Mouse (Mus musculus) hindlimb bud, embryonic 11.5 days (tissue): ENCODE measurements around the gene B9d1.

Experiments used
- DNase-seq: peaks from one replicate; pipeline ENCODE4 v3.0.0-alpha.2; 2012; ENCODE audit warnings: low read depth, low spot score; ENCODE audit errors: extremely low spot score

B9d1 gene

DNA sequence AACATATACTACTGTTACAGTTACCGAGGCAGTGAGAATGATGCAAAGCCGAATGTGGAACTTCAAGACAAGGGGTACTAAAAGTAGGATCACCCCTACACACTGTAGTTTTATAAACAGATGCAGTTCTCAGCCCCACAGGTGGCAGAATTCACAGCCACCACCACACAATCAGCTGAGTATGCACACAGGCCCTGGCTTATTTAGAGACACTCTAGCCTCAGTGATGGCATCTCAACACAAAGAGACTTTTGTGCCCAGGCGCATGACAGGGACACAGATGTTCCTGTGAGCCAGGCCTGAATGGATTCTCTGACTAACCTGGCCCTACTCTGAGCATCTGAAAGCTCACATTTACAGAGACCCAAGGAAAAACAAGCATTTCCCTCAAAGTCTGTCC lies 32.4 kb downstream of the B9d1 start:
- no peak for DNase-seq

GRCm38 (mm10) chr11:61540642-61541041 lies 35.7 kb downstream of the B9d1 start:
- DNase-seq = no peak

DNA sequence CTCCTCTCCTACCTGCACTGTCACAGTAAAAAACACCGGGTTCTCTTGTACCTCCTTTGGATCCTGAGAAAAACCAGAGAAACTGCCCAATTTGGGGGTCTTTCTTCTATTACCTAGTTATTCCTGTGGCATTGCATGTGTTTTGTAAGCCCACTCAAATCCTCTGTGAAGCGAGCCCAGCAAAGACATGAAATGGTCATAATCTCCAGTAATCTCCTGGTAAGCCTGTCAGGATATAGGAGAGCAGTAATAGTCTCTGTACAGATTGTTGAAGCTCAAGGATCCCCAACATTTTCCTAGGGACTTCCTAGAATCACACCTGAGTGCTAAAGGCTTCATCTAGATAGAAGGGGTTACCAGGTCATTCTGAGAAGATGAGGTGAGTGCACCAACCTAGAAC lies 36.2 kb downstream of the B9d1 start:
- no peak for DNase-seq

- DNase-seq = no peak
These were observed 40.6 kb downstream of the B9d1 start for GRCm38 (mm10) chr11:61545586-61545985.

DNA sequence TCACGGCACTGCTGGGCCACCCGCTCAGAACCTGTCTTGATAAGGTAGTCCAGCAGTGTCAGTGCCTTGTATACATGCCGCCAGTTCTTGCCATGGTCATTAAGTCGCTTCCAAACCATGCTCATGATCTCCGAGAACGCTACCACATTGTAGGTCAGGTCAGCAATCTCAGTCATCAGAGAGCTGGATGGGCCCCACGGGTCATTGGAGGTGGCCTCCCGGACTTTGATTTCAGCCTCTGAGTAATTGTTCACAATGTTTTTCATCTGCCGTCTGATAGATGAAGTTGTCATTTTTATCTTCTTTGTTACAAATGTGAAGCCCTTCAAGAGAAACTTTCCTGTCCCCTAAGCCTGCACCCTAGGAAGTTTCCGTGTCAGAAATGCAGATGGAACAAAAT lies 41.5 kb downstream of the B9d1 start:
- DNase-seq = no peak

GRCm38 (mm10) chr11:61547710-61548109 lies 42.8 kb downstream of the B9d1 start:
- no peak for DNase-seq

DNA sequence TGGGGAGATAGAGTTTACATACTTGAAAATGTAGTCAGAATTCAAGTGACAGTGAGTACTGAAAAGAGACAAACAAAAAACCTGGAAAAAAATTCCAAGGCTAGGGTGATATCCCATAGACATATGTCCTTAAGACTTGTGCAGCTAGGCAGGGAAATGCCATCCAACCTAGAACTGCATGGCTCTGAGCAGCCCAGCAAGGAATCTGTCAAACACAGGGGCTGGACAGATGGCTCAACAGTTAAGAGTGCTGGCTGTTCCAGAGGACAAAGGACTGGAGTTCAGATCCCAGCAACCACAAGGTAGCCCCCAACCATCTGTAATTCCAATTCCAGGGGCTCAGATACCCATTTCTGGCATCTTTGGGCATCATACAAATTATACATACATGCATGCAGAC lies 45.7 kb downstream of the B9d1 start:
- no peak for DNase-seq

DNA sequence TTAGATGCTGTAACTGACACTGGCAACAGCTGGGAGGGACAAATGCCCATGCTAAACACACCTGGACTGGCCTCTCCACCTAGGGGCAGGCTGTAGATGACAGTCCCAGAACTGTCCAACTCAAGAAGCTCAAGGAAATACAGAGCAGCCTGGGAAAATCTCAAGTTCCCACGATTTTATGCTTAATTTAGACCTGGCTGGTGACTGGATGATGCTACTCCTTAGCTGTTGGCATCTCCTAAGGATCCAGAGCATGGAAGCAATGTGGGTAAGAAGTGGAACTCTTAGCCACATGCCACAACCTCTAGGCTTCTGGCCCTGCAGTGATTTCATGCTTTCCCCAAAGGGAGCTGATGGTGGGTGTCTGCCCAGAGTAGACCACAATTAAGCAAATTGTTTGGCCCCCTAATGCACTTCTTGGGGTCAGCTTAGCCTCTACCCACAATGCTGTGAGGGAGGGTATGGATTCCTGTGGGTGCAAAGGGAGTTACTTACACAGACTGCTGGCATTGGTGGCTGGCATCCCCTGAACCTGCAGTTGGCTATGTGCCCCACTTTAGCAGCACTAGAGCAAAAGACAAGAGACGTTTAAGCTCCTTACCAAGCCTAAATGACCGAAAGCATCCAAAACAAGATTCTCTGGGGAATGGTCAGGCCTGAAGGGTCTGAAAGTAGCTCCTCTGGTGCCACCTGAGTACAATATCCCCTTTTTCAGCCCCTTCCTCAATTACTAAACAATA lies 48.2 kb downstream of the B9d1 start:
- DNase-seq = no peak

DNA sequence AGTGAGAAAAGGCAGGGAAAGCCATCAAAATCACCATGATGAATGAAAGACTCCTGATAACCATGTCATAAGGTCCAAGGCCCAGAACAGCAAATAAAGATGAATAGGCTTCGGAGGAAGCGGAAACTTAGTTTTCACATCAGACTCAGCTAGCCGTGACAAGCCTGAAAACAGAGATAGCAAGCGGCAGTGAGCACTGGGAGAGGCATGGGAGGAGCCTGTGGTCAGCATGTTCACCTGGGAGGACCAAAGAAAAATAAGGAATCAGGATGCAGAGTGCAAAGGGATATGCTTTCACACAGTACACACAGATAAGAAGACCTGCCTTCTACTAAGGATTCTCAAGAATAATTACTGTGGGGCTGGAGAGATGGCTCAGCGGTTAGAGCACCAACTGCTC lies 54.6 kb downstream of the B9d1 start:
- no peak for DNase-seq

DNA sequence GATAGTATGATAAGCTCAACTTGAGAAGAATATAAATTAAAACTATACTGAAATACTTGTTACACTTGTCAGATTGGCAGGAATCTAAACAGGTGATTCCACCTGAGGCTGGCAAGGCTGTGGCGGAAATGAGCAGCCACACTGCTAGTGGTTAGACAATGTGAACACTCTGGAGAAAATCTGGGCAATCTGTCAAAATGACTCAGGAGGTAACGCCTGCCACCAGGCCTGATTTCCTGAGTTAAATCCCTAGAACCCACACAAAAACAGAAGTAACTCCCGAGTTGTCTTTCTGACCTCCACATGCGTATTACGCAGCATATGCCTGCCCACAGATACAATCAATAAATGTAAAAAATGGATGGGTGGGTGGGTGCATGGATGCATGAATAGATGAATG lies 57.5 kb downstream of the B9d1 start:
- DNase-seq = no peak
